Mouse (Mus musculus): ENCODE results near the gene Magi1.

GRCm38 (mm10) chr6:93923351-93923750 lies 360.4 kb downstream of the Magi1 start:
- TF ChIP-seq USF1 (IDR thresholded peaks at IDR 0.05; ENCODE audit: low read depth) (no peak), MAX (IDR thresholded peaks at IDR 0.05; ENCODE audit: low read depth) (no peak), POLR2A (IDR thresholded peaks at IDR 0.05; ENCODE audit: insufficient read length, low read depth) (no peak), TCF12 (IDR thresholded peaks at IDR 0.05; ENCODE audit: insufficient read depth, poor library complexity, severe bottlenecking) (no peak), REST (IDR thresholded peaks at IDR 0.05; ENCODE audit: insufficient read depth, insufficient read length) (no peak)

Data from myocyte (in vitro differentiated cells).